Mouse (Mus musculus) spleen, adult 18-20 months (tissue): ENCODE measurements around the gene 5430419D17Rik.

Experiments used
- DNase-seq, 2 experiments: peaks; one replicate each; pipeline ENCODE4 v3.0.0; 2022; ENCODE audit warnings: mixed read lengths in 2 of 2

Gene 5430419D17Rik

GRCm38 (mm10) chr7:131174121-131174520 lies at the start of gene 5430419D17Rik:
Gene 5430419D17Rik, plus strand, starts transcription at chr7:131174402.
- DNase-seq, result no peak

- no peak for DNase-seq
Observed at GRCm38 (mm10) chr7:131130021-131130420, 44.2 kb upstream of the 5430419D17Rik start.

GRCm38 (mm10) chr7:131133181-131133580 lies 41.0 kb upstream of the 5430419D17Rik start:
- no peak for DNase-seq

- DNase-seq, result no peak
Observed at GRCm38 (mm10) chr7:131146214-131146613, 28.0 kb upstream of the 5430419D17Rik start, which contains the start of gene 4933402N03Rik. Gene 4933402N03Rik, minus strand, starts transcription at chr7:131146314.

- no peak for DNase-seq
Observed at GRCm38 (mm10) chr7:131150179-131150578, 24.0 kb upstream of the 5430419D17Rik start.

GRCm38 (mm10) chr7:131153044-131153443 lies 21.2 kb upstream of the 5430419D17Rik start:
- DNase-seq, result no peak

- no peak for DNase-seq
Observed at GRCm38 (mm10) chr7:131162251-131162650, 12.0 kb upstream of the 5430419D17Rik start.

GRCm38 (mm10) chr7:131167771-131168170 lies 6.4 kb upstream of the 5430419D17Rik start:
- DNase-seq, result no peak

- no peak for DNase-seq
Observed at GRCm38 (mm10) chr7:131169099-131169498, 5.1 kb upstream of the 5430419D17Rik start.

GRCm38 (mm10) chr7:131182685-131183084 lies 8.5 kb downstream of the 5430419D17Rik start:
- DNase-seq, result peak in 1 of 2 experiments; percentile 18

GRCm38 (mm10) chr7:131184339-131184738 lies 10.1 kb downstream of the 5430419D17Rik start:
- no peak for DNase-seq

GRCm38 (mm10) chr7:131187047-131187446 lies 12.8 kb downstream of the 5430419D17Rik start:
- DNase-seq, result no peak

- DNase-seq, result no peak
Observed at GRCm38 (mm10) chr7:131187996-131188395, 13.8 kb downstream of the 5430419D17Rik start.

- no peak for DNase-seq
Observed at GRCm38 (mm10) chr7:131223086-131223485, 48.9 kb downstream of the 5430419D17Rik start.

- no peak for DNase-seq
Observed at GRCm38 (mm10) chr7:131236091-131236490, 61.9 kb downstream of the 5430419D17Rik start.

GRCm38 (mm10) chr7:131244993-131245392 lies 70.8 kb downstream of the 5430419D17Rik start:
- no peak for DNase-seq

- DNase-seq, result no peak
Observed at GRCm38 (mm10) chr7:131256841-131257240, 82.6 kb downstream of the 5430419D17Rik start.

- no peak for DNase-seq
Observed at GRCm38 (mm10) chr7:131257309-131257708, 83.1 kb downstream of the 5430419D17Rik start.

- DNase-seq, result no peak
Observed at GRCm38 (mm10) chr7:131260946-131261345, 86.7 kb downstream of the 5430419D17Rik start.

GRCm38 (mm10) chr7:131264251-131264650 lies 90.0 kb downstream of the 5430419D17Rik start:
- no peak for DNase-seq

GRCm38 (mm10) chr7:131265851-131266250 lies 91.6 kb downstream of the 5430419D17Rik start:
- DNase-seq, result no peak

- no peak for DNase-seq
Observed at GRCm38 (mm10) chr7:131297151-131297550, 122.9 kb downstream of the 5430419D17Rik start.

GRCm38 (mm10) chr7:131303340-131303739 lies 129.1 kb downstream of the 5430419D17Rik start:
- no peak for DNase-seq

GRCm38 (mm10) chr7:131306733-131307132 lies 132.5 kb downstream of the 5430419D17Rik start:
- no peak for DNase-seq

- DNase-seq, result no peak
Observed at GRCm38 (mm10) chr7:131314493-131314892, 140.3 kb downstream of the 5430419D17Rik start.
